Comparison of ENCODE assay signal across 1 mouse cellular context in the genomic region with DNA sequence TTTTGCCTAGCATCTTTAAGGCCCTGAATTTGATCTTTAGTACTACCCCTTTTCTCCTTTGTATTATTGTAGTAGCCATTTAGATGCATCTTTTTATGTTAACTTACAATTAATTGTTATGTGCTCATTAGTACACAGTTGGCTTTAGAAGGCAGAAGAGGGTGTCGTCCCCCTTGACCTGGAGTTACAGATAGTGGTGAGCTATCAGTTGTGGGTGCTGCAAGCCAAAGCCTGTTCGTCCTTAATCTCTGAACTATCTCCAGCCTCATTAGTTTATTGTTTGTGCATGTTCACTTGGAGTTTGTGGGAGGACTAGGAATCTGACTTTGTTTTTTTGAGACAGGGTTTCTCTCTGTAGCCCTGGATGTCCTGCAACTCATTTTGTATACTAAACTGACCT.
TF ChIP-seq lines count a peak whose summit lies in the region.

No protein-coding gene starts in this region.

TF ChIP-seq in MEL, 35 proteins besides CTCF, POLR2A, EP300 and RAD21 (continued from another document):
- 0 out of 2 replicates have a peak, but pooled peaks have one; percentile 51 for TF ChIP-seq MAZ (IDR thresholded peaks at IDR 0.05; ENCODE audit: low read depth, low read length)
- no peak for TF ChIP-seq TBP (IDR thresholded peaks at IDR 0.05; ENCODE audit: low read depth, low read length)
TF ChIP-seq in MEL: peak in this region for 13.
